Mouse (Mus musculus) spleen, adult 2 months (tissue): ENCODE measurements around the gene Magi1.

Experiments
- CTCF ChIP-seq: fragments of 200-500 bp; IDR thresholded peaks from 2 replicates; pipeline ENCODE4 v1.5.1; 2011; ENCODE audit warnings: mild to moderate bottlenecking, inconsistent platforms; ENCODE audit not compliant: insufficient read depth, insufficient read length, insufficient replicate concordance; ENCODE audit errors: extremely low read depth
- POLR2A ChIP-seq: fragments of 200-500 bp; IDR thresholded peaks from 2 replicates; pipeline ENCODE4 v1.6.1; 2011; ENCODE audit warnings: low read depth, low read length, inconsistent platforms

GRCm38 (mm10) chr6:93819282-93819681 lies 464.4 kb downstream of the Magi1 start:
- TF ChIP-seq CTCF (no peak), POLR2A (no peak)
